Mouse (Mus musculus): ENCODE measurements at regions not wholly inside any gene's neighbourhood (a gene's known extent, or its start where the extent isn't known, plus 50 kb on each side); places are given as distances from the start of the nearest gene placed in this dataset.

GRCm38 (mm10) chr13:57169621-57170020 is 273.8 kb upstream of the Trpc7 start:
- H3K9me3 ChIP-seq (replicated peaks; ENCODE audit: low read length) = peaks cover 84% of the 10 kb centered on the region
- dilution Hi-C loops (cut with MboI; ENCODE audit: extremely low pct_ligation_motif_present, extremely low pct_unique_long_range_greater_than_20kb, low sequenced_read_pairs) = no loop called here
- H3K27ac ChIP-seq (ENCODE audit: insufficient read depth, low read depth) = no peak overlapping the region
- in situ Hi-C loops (cut with MboI; ENCODE audit: low pct_ligation_motif_present, low pct_unique_long_range_greater_than_20kb, low sequenced_read_pairs) = no loop called here
- no peak overlapping the region for H3K4me2 ChIP-seq (ENCODE audit: insufficient read depth, low read depth, poor library complexity, severe bottlenecking)
- H3K79me2 ChIP-seq (replicated peaks; ENCODE audit: control insufficient read depth, extremely low read depth, insufficient read depth, poor library complexity, severe bottlenecking) = no peaks in the 10 kb centered on the region
- no peaks in the 10 kb centered on the region for H3K27me3 ChIP-seq (replicated peaks)
- DNase-seq (ENCODE audit: extremely low read depth) = no peak
- no peaks in the 10 kb centered on the region for H3K36me3 ChIP-seq (replicated peaks in 1 of 2; ENCODE audit: control insufficient read depth in 1 of 2, insufficient read depth in 1 of 2, low read length in 1 of 2)
- no peak overlapping the region for H3K9ac ChIP-seq (ENCODE audit: insufficient read depth, low read depth)
- TF ChIP-seq CHD2 (IDR thresholded peaks at IDR 0.05; ENCODE audit: low read length) = no peak
- no peak for TF ChIP-seq POLR2AphosphoS2 (IDR thresholded peaks at IDR 0.05; ENCODE audit: low read depth, low read length)
- no peak for TF ChIP-seq BHLHE40 (IDR thresholded peaks at IDR 0.05; ENCODE audit: low read depth, low read length)
- no peak for TF ChIP-seq MAZ (IDR thresholded peaks at IDR 0.05; ENCODE audit: low read depth, low read length)
- no peak for TF ChIP-seq GABPA (IDR thresholded peaks at IDR 0.05; ENCODE audit: insufficient replicate concordance, low read depth, low read length)
- no peak for TF ChIP-seq EP300 (IDR thresholded peaks at IDR 0.05; ENCODE audit: low read length)
- no peak for TF ChIP-seq JUN (IDR thresholded peaks at IDR 0.05; ENCODE audit: insufficient read depth, low read depth, low read length)
- TF ChIP-seq TBP (conservative IDR thresholded peaks at IDR 0.05; ENCODE audit: low read depth, low read length) = no peak
- TF ChIP-seq SIN3A (IDR thresholded peaks at IDR 0.05; ENCODE audit: low read length) = no peak
- no peak for TF ChIP-seq CHD1 (IDR thresholded peaks at IDR 0.05; ENCODE audit: low read depth, low read length)
- no peak for TF ChIP-seq CTCF (conservative IDR thresholded peaks at IDR 0.05 in 1 of 2, IDR thresholded peaks at IDR 0.05 in 1 of 2; ENCODE audit: low read depth in 2 of 2, low read length in 2 of 2)
- no peak for TF ChIP-seq KAT2A (IDR thresholded peaks at IDR 0.05; ENCODE audit: insufficient replicate concordance, low read length)
- H3K4me1 ChIP-seq (ENCODE audit: control insufficient read depth in 1 of 2, insufficient read depth in 2 of 2) = no peaks in the 10 kb centered on the region
- H3K4me3 ChIP-seq (replicated peaks in 1 of 3; ENCODE audit: low read depth in 2 of 3, low read length in 2 of 3, poor library complexity in 1 of 3) = no peak overlapping the region

GRCm38 (mm10) chr13:57165367-57165766 is 269.6 kb upstream of the Trpc7 start:
- Histone ChIP-seq H3K27ac (ENCODE audit: insufficient read depth, low read depth) (no peak overlapping the region), H3K9me3 (replicated peaks; ENCODE audit: low read length) (peaks cover 74% of the 10 kb centered on the region), H3K27me3 (replicated peaks) (no peaks in the 10 kb centered on the region), H3K4me3 (replicated peaks in 1 of 3; ENCODE audit: low read depth in 2 of 3, low read length in 2 of 3, poor library complexity in 1 of 3) (no peak overlapping the region), H3K4me1 (ENCODE audit: control insufficient read depth in 1 of 2, insufficient read depth in 2 of 2) (no peaks in the 10 kb centered on the region), H3K36me3 (replicated peaks in 1 of 2; ENCODE audit: control insufficient read depth in 1 of 2, insufficient read depth in 1 of 2, low read length in 1 of 2) (no peaks in the 10 kb centered on the region), H3K9ac (ENCODE audit: insufficient read depth, low read depth) (no peak overlapping the region), H3K79me2 (replicated peaks; ENCODE audit: control insufficient read depth, extremely low read depth, insufficient read depth, poor library complexity, severe bottlenecking) (no peaks in the 10 kb centered on the region), H3K4me2 (ENCODE audit: insufficient read depth, low read depth, poor library complexity, severe bottlenecking) (no peak overlapping the region)
- dilution Hi-C loops (cut with MboI; ENCODE audit: extremely low pct_ligation_motif_present, extremely low pct_unique_long_range_greater_than_20kb, low sequenced_read_pairs) = no loop called here
- TF ChIP-seq UBTF (IDR thresholded peaks at IDR 0.05; ENCODE audit: low read depth, low read length) (no peak), SIN3A (IDR thresholded peaks at IDR 0.05; ENCODE audit: low read length) (no peak), EP300 (IDR thresholded peaks at IDR 0.05; ENCODE audit: low read length) (no peak), JUND (conservative IDR thresholded peaks at IDR 0.05; ENCODE audit: low read depth, low read length) (no peak), ETS1 (conservative IDR thresholded peaks at IDR 0.05; ENCODE audit: low read depth, low read length) (no peak), ZMIZ1 (IDR thresholded peaks at IDR 0.05; ENCODE audit: low read depth, low read length) (no peak), CHD1 (IDR thresholded peaks at IDR 0.05; ENCODE audit: low read depth, low read length) (no peak), HCFC1 (IDR thresholded peaks at IDR 0.05; ENCODE audit: low read depth, low read length) (no peak), CTCF (conservative IDR thresholded peaks at IDR 0.05 in 1 of 2, IDR thresholded peaks at IDR 0.05 in 1 of 2; ENCODE audit: low read depth in 2 of 2, low read length in 2 of 2) (no peak)
- in situ Hi-C loops (cut with MboI; ENCODE audit: low pct_ligation_motif_present, low pct_unique_long_range_greater_than_20kb, low sequenced_read_pairs) = no loop called here
- DNase-seq (ENCODE audit: extremely low read depth) = no peak

Measured in CH12.LX (cell line).